In genomic region chr5:124075716-124076115, GRCm38 (mm10) we compare ENCODE assay signal across 13 mouse cellular contexts. TPM values are rescaled to one million over a fixed set of nuclear protein-coding genes. Genes with fewer than 3 reads are reported as not detected.
A peak's percentile ranks its signal among the peaks of the same experiment; 100 is the strongest.
DNase-seq lines count a peak whose midpoint lies in the region; ATAC-seq and TF ChIP-seq lines count a peak whose summit lies in the region.
"Had no signal": no experiment of that assay in that cellular context is flagged by ENCODE, and none has a peak within 500 bp of the region (broad histone marks: within the 10 kb centered on the region; RNA-seq: fewer than 3 reads in every experiment).

No protein-coding gene starts in this region.

- no peak overlapping the region for H3K4me2 ChIP-seq in heart, embryonic 16.5 days (ENCODE audit: low read depth, low read length)
- H3K4me2 ChIP-seq: hindbrain, embryonic 15.5 days had no signal

- H3K9me3 ChIP-seq in heart, embryonic 16.5 days (replicated peaks; ENCODE audit: control insufficient read depth, low read length), result no peaks in the 10 kb centered on the region
- H3K9me3 ChIP-seq: hindbrain, embryonic 15.5 days had no signal

- H3K9ac ChIP-seq in heart, embryonic 16.5 days (ENCODE audit: low read length), result no peak overlapping the region; the same call in 1 of the 2 replicates
- H3K9ac ChIP-seq: hindbrain, embryonic 15.5 days had no signal

- TF ChIP-seq CTCF in C2C12 (IDR thresholded peaks at IDR 0.05; ENCODE audit: control insufficient read depth, insufficient read depth, insufficient read length), result no peak

- no peaks in the 10 kb centered on the region for H3K79me3 ChIP-seq in C2C12 (ENCODE audit: low read depth)

- H3K27ac ChIP-seq in heart, embryonic 16.5 days (ENCODE audit: low read length), result peak overlapping the region; percentile 50; the same call in 1 of the 2 replicates
- H3K27ac ChIP-seq: hindbrain, embryonic 15.5 days had no signal

- H3ac ChIP-seq in C2C12 (ENCODE audit: control insufficient read depth, insufficient read length, low read depth), result peak overlapping the region; percentile 36

- intact Hi-C loops in gastrocnemius, postnatal 36 days (cut with DNase I), result loop anchor here (5.0 kb wide), 1 partner anchor 33 kb away; no protein-coding TSS in a partner anchor

- peaks cover 27% of the 10 kb centered on the region for H3K4me1 ChIP-seq in heart, embryonic 16.5 days (ENCODE audit: control insufficient read depth, insufficient read depth, low read length)

- H3K79me2 ChIP-seq in C2C12 (ENCODE audit: control insufficient read depth, insufficient read depth), result no peaks in the 10 kb centered on the region

- H3K27me3 ChIP-seq in heart, embryonic 16.5 days (ENCODE audit: control insufficient read depth, insufficient read depth, low read length), result no peaks in the 10 kb centered on the region
- H3K27me3 ChIP-seq in C2C12 (ENCODE audit: control insufficient read depth, insufficient read depth, insufficient read length), result no peaks in the 10 kb centered on the region
- H3K27me3 ChIP-seq: hindbrain, embryonic 15.5 days had no signal

- DNase-seq in heart, postnatal 4 days, result no peak
- peak; percentile 62 to 74 for DNase-seq in natural killer cell, adult 2 months (ENCODE audit: low spot score in 2 of 2)
- no peak for DNase-seq in layer of hippocampus, postnatal 25 days (ENCODE audit: extremely low spot score in 1 of 2, low spot score in 1 of 2)
- no peak for DNase-seq in gastrocnemius, postnatal 36 days
- DNase-seq in cerebellum, adult 11-12 months, result no peak
- DNase-seq: adrenal gland, postnatal 25 days; cerebellum, adult 18-20 months; heart, adult 18-20 months; lung, postnatal 4 days had no signal

- WGBS in heart, embryonic 16.5 days, result 71% methylated on average over 9 of the region's 9 CpGs

- no peak overlapping the region; the same call in 1 of the 2 replicates for H3K4me3 ChIP-seq in heart, embryonic 16.5 days (ENCODE audit: low read length)
- H3K4me3 ChIP-seq in C2C12 (ENCODE audit: insufficient read depth, poor library complexity, severe bottlenecking), result no peak overlapping the region
- H3K4me3 ChIP-seq: hindbrain, embryonic 15.5 days had no signal

- no peak for ATAC-seq in heart, embryonic 16.5 days (replicated peaks; ENCODE audit: extremely low read depth, insufficient read depth, low FRiP score)
- ATAC-seq in common myeloid progenitor, adult 5-6 weeks (replicated peaks; ENCODE audit: low read depth, poor library complexity, severe bottlenecking), result 0 out of 2 replicates have a peak, but pooled peaks have one; percentile 10

- no peaks in the 10 kb centered on the region for H3K36me3 ChIP-seq in heart, embryonic 16.5 days (ENCODE audit: control insufficient read depth, insufficient read depth)
- no peaks in the 10 kb centered on the region for H3K36me3 ChIP-seq in C2C12 (ENCODE audit: control insufficient read depth, insufficient read depth)
- H3K36me3 ChIP-seq: hindbrain, embryonic 15.5 days had no signal

TF ChIP-seq in C2C12, 6 proteins besides CTCF, POLR2A, EP300 and RAD21:
- TF ChIP-seq MYOG (IDR thresholded peaks at IDR 0.05; ENCODE audit: control insufficient read depth, extremely low read depth, insufficient read length), result no peak
- no peak for TF ChIP-seq FOSL1 (IDR thresholded peaks at IDR 0.05; ENCODE audit: insufficient read depth, low read length, poor library complexity, severe bottlenecking)
TF ChIP-seq in C2C12: peak in this region for 0.

RNA-seq across cellular contexts. Expression of gene Abcb9, which starts 19.9 kb away (rescaled TPM):
- polyA plus RNA-seq in heart, embryonic 16.5 days (2015; fragmentation: Nextera tagmentation; extraction: Ambion mirVana), result 3.8 and 7.2 TPM in 2 replicates
- 1 to 10 TPM; 4.9 to 5.5 TPM for total RNA-seq in heart, postnatal 4 days (2021)
- polyA plus RNA-seq in C2C12 (2012; fragmentation: generic; extraction: Trizol), result 0.46 TPM
- 0.87 and 2.9 TPM in 2 replicates for total RNA-seq in common myeloid progenitor, adult 5-6 weeks (2017)
- total RNA-seq in layer of hippocampus, postnatal 25 days (2021), result 10 to 100 TPM; 29.3 to 33.8 TPM
- 1 to 10 TPM; 8.1 to 8.8 TPM for total RNA-seq in gastrocnemius, postnatal 36 days (2021)

RNA-seq across cellular contexts. Expression of gene Ogfod2, which starts 36.4 kb away (rescaled TPM):
- polyA plus RNA-seq in heart, embryonic 16.5 days (2015; fragmentation: Nextera tagmentation; extraction: Ambion mirVana), result 21.3 and 24.2 TPM in 2 replicates
- 10 to 100 TPM; 10.2 to 11.9 TPM for total RNA-seq in heart, postnatal 4 days (2021)
- polyA plus RNA-seq in C2C12 (2012; fragmentation: generic; extraction: Trizol), result 10.7 TPM
- total RNA-seq in common myeloid progenitor, adult 5-6 weeks (2017), result 8.5 and 10.6 TPM in 2 replicates
- total RNA-seq in layer of hippocampus, postnatal 25 days (2021), result 10 to 100 TPM; 33.9 to 35.0 TPM
- total RNA-seq in gastrocnemius, postnatal 36 days (2021), result 10 to 100 TPM; 10.5 to 10.6 TPM

RNA-seq across cellular contexts. Expression of gene Arl6ip4, which starts 40.2 kb away (rescaled TPM):
- polyA plus RNA-seq in heart, embryonic 16.5 days (2015; fragmentation: Nextera tagmentation; extraction: Ambion mirVana), result 72.6 and 78.1 TPM in 2 replicates
- 10 to 100 TPM; 55.1 to 68.4 TPM for total RNA-seq in heart, postnatal 4 days (2021)
- 79.6 TPM for polyA plus RNA-seq in C2C12 (2012; fragmentation: generic; extraction: Trizol)
- 93.4 and 116 TPM in 2 replicates for total RNA-seq in common myeloid progenitor, adult 5-6 weeks (2017)
- 10 to 100 TPM; 44.9 to 45.8 TPM for total RNA-seq in layer of hippocampus, postnatal 25 days (2021)
- total RNA-seq in gastrocnemius, postnatal 36 days (2021), result 10 to 100 TPM; 42.8 to 47.6 TPM

RNA-seq across cellular contexts. Expression of gene Vps37b, which starts 43.6 kb away (rescaled TPM):
- 58.7 and 61.4 TPM in 2 replicates for polyA plus RNA-seq in heart, embryonic 16.5 days (2015; fragmentation: Nextera tagmentation; extraction: Ambion mirVana)
- total RNA-seq in heart, postnatal 4 days (2021), result 10 to 100 TPM; 42.3 to 49.1 TPM
- polyA plus RNA-seq in C2C12 (2012; fragmentation: generic; extraction: Trizol), result 40.7 TPM
- total RNA-seq in common myeloid progenitor, adult 5-6 weeks (2017), result 21.4 and 21.9 TPM in 2 replicates
- total RNA-seq in layer of hippocampus, postnatal 25 days (2021), result 10 to 100 TPM; 41.2 to 47.2 TPM
- total RNA-seq in gastrocnemius, postnatal 36 days (2021), result 1 to 10 TPM; 4.7 to 4.8 TPM

Comparison
In these comparisons a context has a peak if more than half of its experiments do, and no peak if none do; other contexts are left out.
1. DNase-seq: peak in natural killer cell, adult 2 months (2 of 2); none in heart, postnatal 4 days (single experiment), layer of hippocampus, postnatal 25 days (0 of 2), gastrocnemius, postnatal 36 days (0 of 2) and cerebellum, adult 11-12 months (single experiment).